Mouse (Mus musculus): ENCODE measurements at regions not wholly inside any gene's neighbourhood (a gene's known extent, or its start where the extent isn't known, plus 50 kb on each side); places are given as distances from the start of the nearest gene placed in this dataset.

DNA sequence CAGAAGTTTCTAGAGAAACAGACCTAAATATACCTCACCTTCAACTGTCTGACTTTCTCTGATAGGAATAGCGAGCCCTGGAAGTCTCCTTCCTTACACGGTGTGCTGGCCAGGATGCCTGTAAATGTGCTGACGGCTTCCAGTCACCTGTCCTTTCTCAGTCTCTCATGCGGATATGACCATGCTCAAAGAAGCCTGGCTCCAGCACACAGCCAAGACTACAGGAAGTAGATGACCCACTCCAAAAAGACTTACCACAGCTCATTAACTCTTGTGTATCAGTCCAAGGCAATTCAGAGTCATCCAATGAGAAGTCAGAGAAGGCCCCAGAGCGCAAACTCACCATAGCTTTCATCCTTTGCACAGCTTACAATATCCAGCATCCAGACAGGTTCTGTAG, 186.3 kb downstream of the Synb start:
- H3K4me2 ChIP-seq (ENCODE audit: low read depth, low read length), result no peak overlapping the region

DNA sequence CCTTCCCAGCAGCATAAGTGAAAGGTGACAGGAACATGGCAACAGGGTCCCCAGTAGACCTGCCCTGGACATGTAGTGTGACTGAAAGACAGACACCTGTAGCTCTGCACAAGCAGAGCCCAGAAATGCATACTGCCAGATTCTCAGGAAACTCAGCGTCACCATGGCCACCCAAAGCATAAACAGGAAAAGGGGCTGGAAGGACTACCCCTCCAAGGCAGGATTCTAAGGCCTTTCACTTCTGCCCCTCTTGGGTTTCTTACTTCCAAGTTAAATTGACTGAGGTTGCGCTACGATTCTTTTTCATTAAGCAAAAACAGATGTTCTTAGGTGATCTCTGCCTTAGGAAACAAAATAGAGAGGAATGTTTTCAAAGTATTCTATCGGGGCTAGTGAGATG, 189.5 kb downstream of the Synb start:
- no peaks in the 10 kb centered on the region for H3K9me3 ChIP-seq (replicated peaks; ENCODE audit: control insufficient read depth, low read length)
- H3K9ac ChIP-seq (replicated peaks; ENCODE audit: low read length), result no peak overlapping the region
- 37% methylated on average over 4 of the region's 4 CpGs for WGBS
- H3K36me3 ChIP-seq (replicated peaks; ENCODE audit: control insufficient read depth, insufficient read depth, low read depth, low read length), result no peaks in the 10 kb centered on the region
- H3K4me2 ChIP-seq (ENCODE audit: low read depth, low read length), result no peak overlapping the region
- DNase-seq (ENCODE audit: low spot score), result peak; percentile 69
- no peaks in the 10 kb centered on the region for H3K27me3 ChIP-seq (ENCODE audit: control insufficient read depth, insufficient read depth, low read length)
- no peak overlapping the region for H3K4me3 ChIP-seq (ENCODE audit: low read depth, low read length)
- ATAC-seq (replicated peaks; ENCODE audit: insufficient number of reproducible peaks, low FRiP score, low TSS enrichment, low read depth), result no peak
- H3K27ac ChIP-seq (replicated peaks; ENCODE audit: low read depth, low read length), result no peak overlapping the region
- no peaks in the 10 kb centered on the region for H3K4me1 ChIP-seq (ENCODE audit: control insufficient read depth, insufficient read depth, low read length)

More for the DNA sequence above, 186.3 kb downstream of the Synb start:
- Histone ChIP-seq H3K27ac (replicated peaks; ENCODE audit: low read depth, low read length) (no peak overlapping the region), H3K4me1 (ENCODE audit: control insufficient read depth, insufficient read depth, low read length) (no peaks in the 10 kb centered on the region), H3K9ac (replicated peaks; ENCODE audit: low read length) (no peak overlapping the region), H3K27me3 (ENCODE audit: control insufficient read depth, insufficient read depth, low read length) (no peaks in the 10 kb centered on the region), H3K4me3 (ENCODE audit: low read depth, low read length) (no peak overlapping the region), H3K9me3 (replicated peaks; ENCODE audit: control insufficient read depth, low read length) (no peaks in the 10 kb centered on the region), H3K36me3 (replicated peaks; ENCODE audit: control insufficient read depth, insufficient read depth, low read depth, low read length) (no peaks in the 10 kb centered on the region)
- ATAC-seq (replicated peaks; ENCODE audit: insufficient number of reproducible peaks, low FRiP score, low TSS enrichment, low read depth) (no peak), DNase-seq (ENCODE audit: low spot score) (no peak)
- WGBS, result 90% methylated on average over 5 of the region's 5 CpGs

DNA sequence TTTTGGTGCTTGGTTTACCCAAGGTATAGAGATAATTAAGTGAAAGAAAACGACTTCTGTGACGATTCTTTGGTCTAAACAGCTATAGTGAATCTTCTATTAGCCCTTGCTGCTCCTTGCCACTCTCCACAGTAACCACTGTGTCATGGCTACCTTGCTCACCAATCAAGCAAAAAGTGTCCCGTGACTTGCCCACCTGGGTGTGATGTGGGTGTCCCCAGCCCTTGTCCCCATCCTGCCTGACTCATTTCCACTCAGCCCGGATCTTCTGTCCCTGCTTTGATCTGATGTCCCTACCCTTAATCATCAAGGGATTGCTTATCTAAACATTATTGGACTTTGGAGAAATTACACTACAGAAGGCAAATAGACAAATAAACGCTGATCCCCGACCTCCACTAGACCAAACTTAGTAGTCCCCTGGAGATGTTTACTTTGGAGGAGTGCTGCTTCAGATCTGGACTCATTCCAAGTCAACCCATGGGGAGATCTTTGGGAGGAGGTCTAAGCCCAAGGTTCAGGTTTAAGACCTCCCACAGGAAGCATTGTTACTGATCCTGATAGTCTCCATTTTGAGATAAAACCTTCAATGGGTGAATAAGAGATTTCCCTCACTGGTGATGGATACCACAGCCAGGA, 190.6 kb downstream of the Synb start:
- no peak overlapping the region for H3K9ac ChIP-seq (replicated peaks; ENCODE audit: low read length)
- WGBS, result 79% methylated on average over 6 of the region's 6 CpGs
- no peak overlapping the region for H3K27ac ChIP-seq (replicated peaks; ENCODE audit: low read depth, low read length)
- no peak overlapping the region for H3K4me2 ChIP-seq (ENCODE audit: low read depth, low read length)
- H3K4me3 ChIP-seq (ENCODE audit: low read depth, low read length), result no peak overlapping the region
- DNase-seq (ENCODE audit: low spot score) (no peak), ATAC-seq (replicated peaks; ENCODE audit: insufficient number of reproducible peaks, low FRiP score, low TSS enrichment, low read depth) (no peak)
- H3K36me3 ChIP-seq (replicated peaks; ENCODE audit: control insufficient read depth, insufficient read depth, low read depth, low read length), result no peaks in the 10 kb centered on the region
- no peaks in the 10 kb centered on the region for H3K9me3 ChIP-seq (replicated peaks; ENCODE audit: control insufficient read depth, low read length)
- H3K4me1 ChIP-seq (ENCODE audit: control insufficient read depth, insufficient read depth, low read length), result no peaks in the 10 kb centered on the region
- no peaks in the 10 kb centered on the region for H3K27me3 ChIP-seq (ENCODE audit: control insufficient read depth, insufficient read depth, low read length)

DNA sequence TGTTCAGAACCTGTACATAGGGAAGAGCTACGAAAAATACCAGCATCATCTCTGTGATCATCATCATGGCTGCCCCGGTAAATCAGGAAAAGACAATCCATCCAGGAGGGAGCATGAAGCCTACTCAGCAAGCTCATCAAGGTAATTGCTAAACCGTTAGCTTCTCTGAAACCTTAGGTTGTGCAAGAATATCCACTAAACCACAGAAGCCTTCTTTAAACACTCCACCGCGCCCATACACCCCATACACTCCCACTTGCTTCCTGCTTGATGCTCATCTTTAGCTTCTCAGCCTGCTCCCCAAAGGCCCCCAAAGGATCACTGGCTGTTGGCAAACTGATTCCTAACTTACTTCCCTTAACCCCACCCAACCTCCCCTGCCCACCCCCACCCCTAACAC, 193.2 kb downstream of the Synb start:
- no peaks in the 10 kb centered on the region for H3K27me3 ChIP-seq (ENCODE audit: control insufficient read depth, insufficient read depth, low read length)
- H3K4me1 ChIP-seq (ENCODE audit: control insufficient read depth, insufficient read depth, low read length), result no peaks in the 10 kb centered on the region
- DNase-seq (ENCODE audit: low spot score) (no peak), ATAC-seq (replicated peaks; ENCODE audit: insufficient number of reproducible peaks, low FRiP score, low TSS enrichment, low read depth) (no peak)
- H3K9ac ChIP-seq (replicated peaks; ENCODE audit: low read length), result no peak overlapping the region
- 88% methylated on average over 5 of the region's 5 CpGs for WGBS
- H3K36me3 ChIP-seq (replicated peaks; ENCODE audit: control insufficient read depth, insufficient read depth, low read depth, low read length), result no peaks in the 10 kb centered on the region
- H3K4me2 ChIP-seq (ENCODE audit: low read depth, low read length), result no peak overlapping the region
- no peaks in the 10 kb centered on the region for H3K9me3 ChIP-seq (replicated peaks; ENCODE audit: control insufficient read depth, low read length)
- no peak overlapping the region for H3K4me3 ChIP-seq (ENCODE audit: low read depth, low read length)
- H3K27ac ChIP-seq (replicated peaks; ENCODE audit: low read depth, low read length), result no peak overlapping the region

DNA sequence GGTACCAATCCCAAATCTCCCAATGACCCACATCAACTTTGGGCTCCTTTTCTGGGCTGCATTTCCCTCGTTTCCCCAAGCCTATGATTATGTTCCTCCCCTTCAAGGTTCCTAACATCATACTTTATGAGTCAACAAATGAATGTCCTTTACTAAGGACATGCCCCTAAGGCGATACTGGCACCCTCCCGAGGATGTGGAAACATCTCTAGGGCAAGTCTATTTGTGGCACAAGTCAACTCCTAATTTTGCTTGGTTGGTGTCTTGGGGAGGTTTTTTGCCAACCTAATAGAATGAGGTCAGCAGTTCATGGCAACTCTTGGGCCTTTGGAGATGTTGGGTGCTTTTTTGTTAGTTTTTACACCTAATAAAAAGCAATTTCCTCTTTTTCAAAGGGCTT, 198.5 kb downstream of the Synb start:
- Histone ChIP-seq H3K4me3 (ENCODE audit: low read depth, low read length) (no peak overlapping the region), H3K27me3 (ENCODE audit: control insufficient read depth, insufficient read depth, low read length) (no peaks in the 10 kb centered on the region), H3K9me3 (replicated peaks; ENCODE audit: control insufficient read depth, low read length) (no peaks in the 10 kb centered on the region), H3K9ac (replicated peaks; ENCODE audit: low read length) (no peak overlapping the region), H3K4me2 (ENCODE audit: low read depth, low read length) (no peak overlapping the region), H3K27ac (replicated peaks; ENCODE audit: low read depth, low read length) (no peak overlapping the region), H3K4me1 (ENCODE audit: control insufficient read depth, insufficient read depth, low read length) (no peaks in the 10 kb centered on the region), H3K36me3 (replicated peaks; ENCODE audit: control insufficient read depth, insufficient read depth, low read depth, low read length) (no peaks in the 10 kb centered on the region)
- DNase-seq (ENCODE audit: low spot score) (no peak), ATAC-seq (replicated peaks; ENCODE audit: insufficient number of reproducible peaks, low FRiP score, low TSS enrichment, low read depth) (no peak)
- WGBS, result 81% methylated on average over 3 of the region's 3 CpGs
